Mouse (Mus musculus) E14TG2a.4 (cell line): ENCODE measurements around the gene Wnt6.

Experiments
- CTCF ChIP-seq: conservative IDR thresholded peaks from 2 replicates; pipeline ENCODE4 v1.5.1; 2014; ENCODE audit warnings: low read length
- NANOG ChIP-seq: IDR thresholded peaks from 2 replicates; pipeline ENCODE4 v1.6.1; 2014; ENCODE audit warnings: borderline replicate concordance, low read length, mixed read lengths
- POU5F1 ChIP-seq: IDR thresholded peaks from 2 replicates; pipeline ENCODE4 v1.6.1; 2014; ENCODE audit warnings: low read length, borderline replicate concordance

- TF ChIP-seq CTCF (no peak), POU5F1 (no peak), NANOG (no peak)
Measured at GRCm38 (mm10) chr1:74795145-74795529, 23.4 kb downstream of the Wnt6 start.
